In the genomic region with DNA sequence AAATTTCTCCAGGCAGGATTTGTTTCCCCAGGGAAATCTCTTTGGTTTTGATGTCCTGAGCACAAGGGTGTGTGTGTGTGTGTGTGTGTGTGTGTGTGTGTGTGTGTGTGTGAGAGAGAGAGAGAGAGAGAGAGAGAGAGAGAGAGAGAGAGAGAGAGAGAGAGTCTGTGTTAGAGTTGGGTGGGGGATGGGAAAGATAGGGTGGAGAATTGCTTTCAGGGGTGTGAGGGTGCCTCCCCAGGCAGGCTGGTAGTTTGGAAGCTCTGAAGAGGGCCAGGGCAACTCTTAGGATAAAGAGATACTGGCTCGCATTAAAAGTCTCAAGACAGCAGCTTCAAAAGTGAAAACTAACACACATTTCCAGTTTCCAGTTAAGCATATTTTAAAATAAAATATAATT, we compare ENCODE assay signal across 7 mouse cellular contexts.
DNase-seq lines count a peak whose midpoint lies in the region; ATAC-seq lines count a peak whose summit lies in the region.

No protein-coding gene starts in this region.

- no peak for DNase-seq in lung, postnatal 4 days
- no peak for DNase-seq in right cerebral cortex, postnatal 10 days (ENCODE audit: low spot score in 2 of 2)

- H3K36me3 ChIP-seq in lung, embryonic 16.5 days (ENCODE audit: control insufficient read depth, insufficient read depth, low read length): no peaks in the 10 kb centered on the region
- H3K36me3 ChIP-seq in forebrain, embryonic 15.5 days: no peaks in the 10 kb centered on the region
- H3K36me3 ChIP-seq in limb, embryonic 13.5 days: no peaks in the 10 kb centered on the region
- H3K36me3 ChIP-seq in stomach, embryonic 15.5 days: no peaks in the 10 kb centered on the region

- no peaks in the 10 kb centered on the region for H3K27me3 ChIP-seq in lung, embryonic 16.5 days (ENCODE audit: control insufficient read depth, insufficient read depth, low read depth, low read length)
- H3K27me3 ChIP-seq in forebrain, embryonic 15.5 days: peaks cover 42% of the 10 kb centered on the region
- H3K27me3 ChIP-seq in limb, embryonic 13.5 days: no peaks in the 10 kb centered on the region
- H3K27me3 ChIP-seq in stomach, embryonic 15.5 days (replicated peaks): no peaks in the 10 kb centered on the region

- no peaks in the 10 kb centered on the region for H3K9me3 ChIP-seq in lung, embryonic 16.5 days (ENCODE audit: control insufficient read depth, low read length)
- H3K9me3 ChIP-seq in forebrain, embryonic 15.5 days: no peaks in the 10 kb centered on the region
- no peaks in the 10 kb centered on the region for H3K9me3 ChIP-seq in limb, embryonic 13.5 days
- no peaks in the 10 kb centered on the region for H3K9me3 ChIP-seq in stomach, embryonic 15.5 days

- peak overlapping the region; percentile 89 for H3K4me3 ChIP-seq in lung, embryonic 16.5 days (ENCODE audit: low read length)
- H3K4me3 ChIP-seq in forebrain, embryonic 15.5 days: no peak overlapping the region
- H3K4me3 ChIP-seq in limb, embryonic 13.5 days: peak overlapping the region; percentile 75
- peak overlapping the region; percentile 60 for H3K4me3 ChIP-seq in stomach, embryonic 15.5 days (replicated peaks)

- peak overlapping the region; percentile 99 for H3K9ac ChIP-seq in lung, embryonic 16.5 days (ENCODE audit: low read length)
- H3K9ac ChIP-seq in forebrain, embryonic 15.5 days (replicated peaks): no peak overlapping the region
- H3K9ac ChIP-seq in limb, embryonic 13.5 days: peak overlapping the region; percentile 99
- peak overlapping the region; percentile 67; the same call in 1 of the 2 replicates for H3K9ac ChIP-seq in stomach, embryonic 15.5 days

- 29% methylated on average over 1 of the region's 1 CpGs for WGBS in lung, embryonic 16.5 days
- 46% methylated on average over 1 of the region's 1 CpGs for WGBS in forebrain, embryonic 15.5 days
- 7% methylated on average over 1 of the region's 1 CpGs for WGBS in limb, embryonic 13.5 days
- 39% methylated on average over 1 of the region's 1 CpGs for WGBS in stomach, embryonic 15.5 days

- H3K27ac ChIP-seq in lung, embryonic 16.5 days (ENCODE audit: low read length): peak overlapping the region; percentile 99
- H3K27ac ChIP-seq in forebrain, embryonic 15.5 days (replicated peaks): no peak overlapping the region
- H3K27ac ChIP-seq in limb, embryonic 13.5 days: peak overlapping the region; percentile 100
- H3K27ac ChIP-seq in stomach, embryonic 15.5 days: peak overlapping the region; percentile 89

- H3K4me2 ChIP-seq in lung, embryonic 16.5 days (ENCODE audit: low read depth, low read length): peak overlapping the region; percentile 73
- H3K4me2 ChIP-seq in forebrain, embryonic 15.5 days (replicated peaks): peak overlapping the region; percentile 56
- H3K4me2 ChIP-seq in limb, embryonic 13.5 days (replicated peaks): peak overlapping the region; percentile 85
- peak overlapping the region; percentile 80 for H3K4me2 ChIP-seq in stomach, embryonic 15.5 days

- peaks cover 16% of the 10 kb centered on the region for H3K4me1 ChIP-seq in lung, embryonic 16.5 days (replicated peaks; ENCODE audit: control insufficient read depth, insufficient read depth, low read length)
- H3K4me1 ChIP-seq in forebrain, embryonic 15.5 days: peaks cover 19% of the 10 kb centered on the region
- peaks cover 40% of the 10 kb centered on the region for H3K4me1 ChIP-seq in limb, embryonic 13.5 days
- H3K4me1 ChIP-seq in stomach, embryonic 15.5 days: 0 out of 2 replicates have a peak, but pooled peaks cover 8% of the 10 kb centered on the region

- ATAC-seq in lung, embryonic 16.5 days (ENCODE audit: low read depth): no peak
- no peak for ATAC-seq in forebrain, embryonic 15.5 days (replicated peaks)
- ATAC-seq in limb, embryonic 13.5 days (ENCODE audit: low FRiP score, low read depth): no peak
- ATAC-seq in stomach, embryonic 15.5 days (ENCODE audit: insufficient read depth, low FRiP score, low read depth): no peak
- ATAC-seq in CD4-positive, CD25-positive, alpha-beta regulatory T cell, adult 4 months: no peak
